Mouse (Mus musculus) heart, postnatal 10 days (tissue): ENCODE data around the gene Tnrc18. TPM values are rescaled to one million over a fixed set of nuclear protein-coding genes. Genes with fewer than 3 reads are reported as not detected.

Experiments used
- DNase-seq, 2 experiments: peaks; one replicate each; pipeline ENCODE4 v3.0.0; 2021
- intact Hi-C: fragments of 180-260 bp; cut with DNase I; formaldehyde crosslinking; loops from one replicate; pipeline ENCODE4 v1.15.1; 2025
- total RNA-seq, 2 experiments: library from RNA; stranded (reverse); gene quantifications; 2 replicates each; pipeline ENCODE4 v1.2.3; 2021

Gene Tnrc18
- total RNA-seq, 2 experiments from 2014 or later, result 80.1 to 91.3 TPM

GRCm38 (mm10) chr5:142812976-142813721, 4.3 kb downstream of the Tnrc18 start:
- DNase-seq, result peak; percentile 78 to 86
- intact Hi-C loops, result loop anchor here (5.0 kb wide), 1 partner anchor 64 kb away; no protein-coding TSS in a partner anchor

GRCm38 (mm10) chr5:142812621-142812975, 4.9 kb downstream of the Tnrc18 start:
- intact Hi-C loops, result loop anchor here (5.0 kb wide), 1 partner anchor 65 kb away; no protein-coding TSS in a partner anchor
- no peak for DNase-seq

GRCm38 (mm10) chr5:142811870-142812443, 5.5 kb downstream of the Tnrc18 start:
- intact Hi-C loops, result loop anchor here (5.0 kb wide), 1 partner anchor 65 kb away; no protein-coding TSS in a partner anchor
- DNase-seq, result no peak

- no peak for DNase-seq
- intact Hi-C loops, result loop anchor here (5.0 kb wide), 1 partner anchor 66 kb away; no protein-coding TSS in a partner anchor
Observed at GRCm38 (mm10) chr5:142810710-142811599, 6.5 kb downstream of the Tnrc18 start.

- no peak for DNase-seq
- intact Hi-C loops, result no loop called here
Observed at GRCm38 (mm10) chr5:142807661-142808060, 9.8 kb downstream of the Tnrc18 start.

- no peak for DNase-seq
- intact Hi-C loops, result no loop called here
Observed at GRCm38 (mm10) chr5:142803746-142804145, 13.7 kb downstream of the Tnrc18 start.

GRCm38 (mm10) chr5:142802884-142803283, 14.6 kb downstream of the Tnrc18 start:
- intact Hi-C loops, result no loop called here
- no peak for DNase-seq

GRCm38 (mm10) chr5:142801977-142802376, 15.5 kb downstream of the Tnrc18 start:
- no peak for DNase-seq
- intact Hi-C loops, result no loop called here

- no peak for DNase-seq
- intact Hi-C loops, result no loop called here
Observed at GRCm38 (mm10) chr5:142800656-142801055, 16.8 kb downstream of the Tnrc18 start.

GRCm38 (mm10) chr5:142800198-142800597, 17.3 kb downstream of the Tnrc18 start:
- intact Hi-C loops, result no loop called here
- DNase-seq, result no peak

- intact Hi-C loops, result no loop called here
- no peak for DNase-seq
Observed at GRCm38 (mm10) chr5:142799259-142799658, 18.2 kb downstream of the Tnrc18 start.

GRCm38 (mm10) chr5:142798190-142798589, 19.3 kb downstream of the Tnrc18 start:
- no peak for DNase-seq
- intact Hi-C loops, result no loop called here

GRCm38 (mm10) chr5:142797620-142798019, 19.8 kb downstream of the Tnrc18 start:
- DNase-seq, result no peak
- intact Hi-C loops, result no loop called here

GRCm38 (mm10) chr5:142796921-142797320, 20.5 kb downstream of the Tnrc18 start:
- no peak for DNase-seq
- intact Hi-C loops, result no loop called here

GRCm38 (mm10) chr5:142794582-142794981, 22.9 kb downstream of the Tnrc18 start:
- intact Hi-C loops, result no loop called here
- peak; percentile 44 to 51 for DNase-seq

GRCm38 (mm10) chr5:142794161-142794560, 23.3 kb downstream of the Tnrc18 start:
- DNase-seq, result no peak
- intact Hi-C loops, result no loop called here

- intact Hi-C loops, result no loop called here
- no peak for DNase-seq
Observed at GRCm38 (mm10) chr5:142792594-142792993, 24.9 kb downstream of the Tnrc18 start.

GRCm38 (mm10) chr5:142788279-142788678, 29.2 kb downstream of the Tnrc18 start:
- intact Hi-C loops, result no loop called here

GRCm38 (mm10) chr5:142787304-142787905, 30.1 kb downstream of the Tnrc18 start:
- DNase-seq, result no peak
- intact Hi-C loops, result no loop called here

More at GRCm38 (mm10) chr5:142788279-142788678, 29.2 kb downstream of the Tnrc18 start:
- DNase-seq, result no peak

GRCm38 (mm10) chr5:142786709-142787108, 30.8 kb downstream of the Tnrc18 start:
- no peak for DNase-seq
- intact Hi-C loops, result no loop called here

GRCm38 (mm10) chr5:142786215-142786614, 31.2 kb downstream of the Tnrc18 start:
- no peak for DNase-seq
- intact Hi-C loops, result no loop called here
